Mouse (Mus musculus): ENCODE data around the gene Prdm2. TPM values are rescaled to one million over a fixed set of nuclear protein-coding genes. Genes with fewer than 3 reads are reported as not detected.

Prdm2 gene
- polyA plus RNA-seq, 1 experiment from 2014 or later = 14.7 TPM

- Histone ChIP-seq H3K27me3 (ENCODE audit: control insufficient read depth, insufficient read depth, low read length) (no peaks in the 10 kb centered on the region), H3K9me3 (ENCODE audit: control insufficient read depth, low read length) (no peaks in the 10 kb centered on the region), H3K4me1 (ENCODE audit: control insufficient read depth, insufficient read depth, low read length) (no peaks in the 10 kb centered on the region), H3K4me3 (ENCODE audit: low read depth, low read length) (no peak overlapping the region), H3K27ac (ENCODE audit: low read depth, low read length) (no peak overlapping the region), H3K4me2 (no peak overlapping the region), H3K36me3 (ENCODE audit: control insufficient read depth, insufficient read depth, low read length) (no peaks in the 10 kb centered on the region), H3K9ac (ENCODE audit: low read length) (no peak overlapping the region)
- 84% methylated on average over 6 of the region's 6 CpGs for WGBS
- DNase-seq (ENCODE audit: low spot score, missing footprints) (no peak), ATAC-seq (ENCODE audit: low FRiP score) (no peak)
These were observed 19.6 kb downstream of the Prdm2 start for GRCm38 (mm10) chr4:143193164-143193563.

- WGBS = 88% methylated on average over 3 of the region's 3 CpGs
- no peak for DNase-seq (ENCODE audit: low spot score, missing footprints)
- no peaks in the 10 kb centered on the region for H3K9me3 ChIP-seq (ENCODE audit: control insufficient read depth, low read length)
- H3K27ac ChIP-seq (ENCODE audit: low read depth, low read length) = no peak overlapping the region
- no peak overlapping the region for H3K4me2 ChIP-seq
- ATAC-seq (ENCODE audit: low FRiP score) = no peak
- no peaks in the 10 kb centered on the region for H3K36me3 ChIP-seq (ENCODE audit: control insufficient read depth, insufficient read depth, low read length)
- H3K4me1 ChIP-seq (ENCODE audit: control insufficient read depth, insufficient read depth, low read length) = no peaks in the 10 kb centered on the region
- no peak overlapping the region for H3K4me3 ChIP-seq (ENCODE audit: low read depth, low read length)
- no peaks in the 10 kb centered on the region for H3K27me3 ChIP-seq (ENCODE audit: control insufficient read depth, insufficient read depth, low read length)
- H3K9ac ChIP-seq (ENCODE audit: low read length) = no peak overlapping the region
These were observed 21.0 kb downstream of the Prdm2 start for GRCm38 (mm10) chr4:143191783-143192182.

GRCm38 (mm10) chr4:143190657-143191056 lies 22.1 kb downstream of the Prdm2 start:
- no peak overlapping the region for H3K4me3 ChIP-seq (ENCODE audit: low read depth, low read length)
- no peak overlapping the region for H3K4me2 ChIP-seq
- WGBS = 66% methylated on average over 4 of the region's 4 CpGs
- no peak overlapping the region for H3K27ac ChIP-seq (ENCODE audit: low read depth, low read length)
- DNase-seq (ENCODE audit: low spot score, missing footprints) (no peak), ATAC-seq (ENCODE audit: low FRiP score) (no peak)
- no peaks in the 10 kb centered on the region for H3K4me1 ChIP-seq (ENCODE audit: control insufficient read depth, insufficient read depth, low read length)
- H3K9me3 ChIP-seq (ENCODE audit: control insufficient read depth, low read length) = no peaks in the 10 kb centered on the region
- no peaks in the 10 kb centered on the region for H3K36me3 ChIP-seq (ENCODE audit: control insufficient read depth, insufficient read depth, low read length)
- no peak overlapping the region for H3K9ac ChIP-seq (ENCODE audit: low read length)
- no peaks in the 10 kb centered on the region for H3K27me3 ChIP-seq (ENCODE audit: control insufficient read depth, insufficient read depth, low read length)

- H3K9me3 ChIP-seq (ENCODE audit: control insufficient read depth, low read length) = no peaks in the 10 kb centered on the region
- no peak overlapping the region for H3K27ac ChIP-seq (ENCODE audit: low read depth, low read length)
- H3K4me1 ChIP-seq (ENCODE audit: control insufficient read depth, insufficient read depth, low read length) = no peaks in the 10 kb centered on the region
- H3K36me3 ChIP-seq (ENCODE audit: control insufficient read depth, insufficient read depth, low read length) = no peaks in the 10 kb centered on the region
- H3K4me2 ChIP-seq = no peak overlapping the region
- no peak overlapping the region for H3K9ac ChIP-seq (ENCODE audit: low read length)
- ATAC-seq (ENCODE audit: low FRiP score) (no peak), DNase-seq (ENCODE audit: low spot score, missing footprints) (no peak)
- no peak overlapping the region for H3K4me3 ChIP-seq (ENCODE audit: low read depth, low read length)
- WGBS = 85% methylated on average over 5 of the region's 5 CpGs
- no peaks in the 10 kb centered on the region for H3K27me3 ChIP-seq (ENCODE audit: control insufficient read depth, insufficient read depth, low read length)
These were observed 24.1 kb downstream of the Prdm2 start for GRCm38 (mm10) chr4:143188571-143189191.

GRCm38 (mm10) chr4:143186066-143186465 lies 26.7 kb downstream of the Prdm2 start:
- Histone ChIP-seq H3K9ac (ENCODE audit: low read length) (no peak overlapping the region), H3K27ac (ENCODE audit: low read depth, low read length) (no peak overlapping the region), H3K27me3 (ENCODE audit: control insufficient read depth, insufficient read depth, low read length) (no peaks in the 10 kb centered on the region), H3K36me3 (ENCODE audit: control insufficient read depth, insufficient read depth, low read length) (no peaks in the 10 kb centered on the region), H3K9me3 (ENCODE audit: control insufficient read depth, low read length) (no peaks in the 10 kb centered on the region), H3K4me3 (ENCODE audit: low read depth, low read length) (no peak overlapping the region), H3K4me1 (ENCODE audit: control insufficient read depth, insufficient read depth, low read length) (no peaks in the 10 kb centered on the region), H3K4me2 (no peak overlapping the region)
- ATAC-seq (ENCODE audit: low FRiP score) (no peak), DNase-seq (ENCODE audit: low spot score, missing footprints) (no peak)

GRCm38 (mm10) chr4:143185496-143185895 lies 27.3 kb downstream of the Prdm2 start:
- Histone ChIP-seq H3K4me2 (no peak overlapping the region), H3K4me3 (ENCODE audit: low read depth, low read length) (no peak overlapping the region), H3K27me3 (ENCODE audit: control insufficient read depth, insufficient read depth, low read length) (no peaks in the 10 kb centered on the region), H3K36me3 (ENCODE audit: control insufficient read depth, insufficient read depth, low read length) (no peaks in the 10 kb centered on the region), H3K9ac (ENCODE audit: low read length) (no peak overlapping the region), H3K9me3 (ENCODE audit: control insufficient read depth, low read length) (no peaks in the 10 kb centered on the region), H3K4me1 (ENCODE audit: control insufficient read depth, insufficient read depth, low read length) (no peaks in the 10 kb centered on the region), H3K27ac (ENCODE audit: low read depth, low read length) (no peak overlapping the region)
- 88% methylated on average over 9 of the region's 9 CpGs for WGBS
- ATAC-seq (ENCODE audit: low FRiP score) (no peak), DNase-seq (ENCODE audit: low spot score, missing footprints) (no peak)

GRCm38 (mm10) chr4:143183141-143183540 lies 29.7 kb downstream of the Prdm2 start:
- H3K27ac ChIP-seq (ENCODE audit: low read depth, low read length) = no peak overlapping the region
- H3K4me1 ChIP-seq (ENCODE audit: control insufficient read depth, insufficient read depth, low read length) = no peaks in the 10 kb centered on the region
- no peaks in the 10 kb centered on the region for H3K27me3 ChIP-seq (ENCODE audit: control insufficient read depth, insufficient read depth, low read length)
- DNase-seq (ENCODE audit: low spot score, missing footprints) (no peak), ATAC-seq (ENCODE audit: low FRiP score) (no peak)
- no peak overlapping the region for H3K9ac ChIP-seq (ENCODE audit: low read length)
- no peaks in the 10 kb centered on the region for H3K36me3 ChIP-seq (ENCODE audit: control insufficient read depth, insufficient read depth, low read length)
- H3K4me3 ChIP-seq (ENCODE audit: low read depth, low read length) = no peak overlapping the region
- H3K9me3 ChIP-seq (ENCODE audit: control insufficient read depth, low read length) = no peaks in the 10 kb centered on the region
- 89% methylated on average over 6 of the region's 6 CpGs for WGBS
- H3K4me2 ChIP-seq = no peak overlapping the region

GRCm38 (mm10) chr4:143180731-143181130 lies 32.1 kb downstream of the Prdm2 start:
- Histone ChIP-seq H3K27me3 (ENCODE audit: control insufficient read depth, insufficient read depth, low read length) (no peaks in the 10 kb centered on the region), H3K4me3 (ENCODE audit: low read depth, low read length) (no peak overlapping the region), H3K9me3 (ENCODE audit: control insufficient read depth, low read length) (no peaks in the 10 kb centered on the region), H3K4me1 (ENCODE audit: control insufficient read depth, insufficient read depth, low read length) (no peaks in the 10 kb centered on the region), H3K27ac (ENCODE audit: low read depth, low read length) (no peak overlapping the region), H3K4me2 (no peak overlapping the region), H3K36me3 (ENCODE audit: control insufficient read depth, insufficient read depth, low read length) (no peaks in the 10 kb centered on the region), H3K9ac (ENCODE audit: low read length) (no peak overlapping the region)
- 91% methylated on average over 5 of the region's 5 CpGs for WGBS
- no peak for ATAC-seq (ENCODE audit: low FRiP score)
- no peak for DNase-seq (ENCODE audit: low spot score, missing footprints)

GRCm38 (mm10) chr4:143171600-143172290 lies 41.0 kb downstream of the Prdm2 start:
- WGBS = 74% methylated on average over 4 of the region's 4 CpGs
- H3K27me3 ChIP-seq (ENCODE audit: control insufficient read depth, insufficient read depth, low read length) = no peaks in the 10 kb centered on the region
- no peak overlapping the region for H3K4me3 ChIP-seq (ENCODE audit: low read depth, low read length)
- DNase-seq (ENCODE audit: low spot score, missing footprints) = no peak
- no peak overlapping the region for H3K4me2 ChIP-seq
- H3K36me3 ChIP-seq (ENCODE audit: control insufficient read depth, insufficient read depth, low read length) = peaks cover 10% of the 10 kb centered on the region
- H3K27ac ChIP-seq (ENCODE audit: low read depth, low read length) = no peak overlapping the region
- no peak for ATAC-seq (ENCODE audit: low FRiP score)
- no peaks in the 10 kb centered on the region for H3K9me3 ChIP-seq (ENCODE audit: control insufficient read depth, low read length)
- no peak overlapping the region for H3K9ac ChIP-seq (ENCODE audit: low read length)
- no peaks in the 10 kb centered on the region for H3K4me1 ChIP-seq (ENCODE audit: control insufficient read depth, insufficient read depth, low read length)

Data from midbrain, embryonic 11.5 days (tissue).